Comparison of ENCODE assay signal across 28 mouse cellular contexts in genomic region chr17:43254261-43254660, GRCm38 (mm10). TPM values are rescaled to one million over a fixed set of nuclear protein-coding genes. Genes with fewer than 3 reads are reported as not detected.
DNase-seq lines count a peak whose midpoint lies in the region; ATAC-seq and TF ChIP-seq lines count a peak whose summit lies in the region.
"Had no signal": no experiment of that assay in that cellular context is flagged by ENCODE, and none has a peak within 500 bp of the region (broad histone marks: within the 10 kb centered on the region; RNA-seq: fewer than 3 reads in every experiment).

No protein-coding gene starts in this region.

- TF ChIP-seq EP300 in liver, postnatal 0 days (IDR thresholded peaks at IDR 0.05; ENCODE audit: low read depth): no peak

- peak; percentile 97 for DNase-seq in heart, adult 11 months
- no peak for DNase-seq in heart, postnatal 36 days
- DNase-seq in liver, postnatal 0 days: no peak
- no peak for DNase-seq in liver, embryonic 11.5 days (ENCODE audit: low spot score)
- DNase-seq in heart, postnatal 4 days: peak; percentile 45
- no peak for DNase-seq in midbrain, embryonic 10.5 days (ENCODE audit: low spot score)
- DNase-seq: adrenal gland, adult 8-10 months; cerebellum, adult 8-10 months; cerebellum, postnatal 36 days; embryo, embryonic 11 days; kidney, adult 9 months; liver; lung, postnatal 14 days; right cerebral cortex, adult 18-20 months had no signal

- no peak overlapping the region for H3K9ac ChIP-seq in liver, postnatal 0 days (replicated peaks)
- H3K9ac ChIP-seq in liver, embryonic 11.5 days (ENCODE audit: low read depth, low read length): no peak overlapping the region
- H3K9ac ChIP-seq in heart, embryonic 14.5 days (ENCODE audit: low read length): no peak overlapping the region
- H3K9ac ChIP-seq: embryonic facial prominence, embryonic 15.5 days; forebrain, embryonic 15.5 days; intestine, embryonic 15.5 days; midbrain, embryonic 12.5 days; neural tube, embryonic 15.5 days had no signal

- no peaks in the 10 kb centered on the region for H3K9me3 ChIP-seq in liver, postnatal 0 days (ENCODE audit: low read length)
- H3K9me3 ChIP-seq in liver, embryonic 11.5 days (ENCODE audit: control insufficient read depth, low read length): no peaks in the 10 kb centered on the region
- no peaks in the 10 kb centered on the region for H3K9me3 ChIP-seq in heart, embryonic 14.5 days (ENCODE audit: control insufficient read depth, low read length)
- no peaks in the 10 kb centered on the region for H3K9me3 ChIP-seq in midbrain, embryonic 10.5 days (replicated peaks)
- H3K9me3 ChIP-seq: embryonic facial prominence, embryonic 15.5 days; forebrain, embryonic 15.5 days; hindbrain, embryonic 10.5 days; intestine, embryonic 15.5 days; limb, embryonic 10.5 days; midbrain, embryonic 12.5 days; neural tube, embryonic 15.5 days had no signal

- no peaks in the 10 kb centered on the region for H3K27me3 ChIP-seq in liver, postnatal 0 days (ENCODE audit: insufficient read depth, low read length)
- H3K27me3 ChIP-seq in liver, embryonic 11.5 days (replicated peaks; ENCODE audit: control insufficient read depth, insufficient read depth, low read length): no peaks in the 10 kb centered on the region
- H3K27me3 ChIP-seq in heart, embryonic 14.5 days (ENCODE audit: control insufficient read depth, insufficient read depth, low read length): no peaks in the 10 kb centered on the region
- H3K27me3 ChIP-seq in midbrain, embryonic 10.5 days (ENCODE audit: low read depth, poor library complexity, severe bottlenecking): no peaks in the 10 kb centered on the region
- H3K27me3 ChIP-seq: embryonic facial prominence, embryonic 15.5 days; forebrain, embryonic 15.5 days; intestine, embryonic 15.5 days; midbrain, embryonic 12.5 days; neural tube, embryonic 15.5 days had no signal

- 0 out of 2 replicates have a peak overlapping the region, but pooled peaks have one; percentile 13 for H3K4me2 ChIP-seq in liver, postnatal 0 days (ENCODE audit: low read depth, low read length)
- H3K4me2 ChIP-seq in liver, embryonic 11.5 days: no peak overlapping the region
- 0 out of 2 replicates have a peak overlapping the region, but pooled peaks have one; percentile 13 for H3K4me2 ChIP-seq in heart, embryonic 14.5 days (ENCODE audit: low read length)
- H3K4me2 ChIP-seq: embryonic facial prominence, embryonic 15.5 days; forebrain, embryonic 15.5 days; intestine, embryonic 15.5 days; midbrain, embryonic 12.5 days; neural tube, embryonic 15.5 days had no signal

- H3K4me3 ChIP-seq in liver, postnatal 0 days (ENCODE audit: low read depth, low read length): no peak overlapping the region
- no peak overlapping the region for H3K4me3 ChIP-seq in liver, embryonic 11.5 days (ENCODE audit: low read depth, low read length)
- no peak overlapping the region for H3K4me3 ChIP-seq in heart, embryonic 14.5 days (ENCODE audit: control insufficient read depth in 1 of 2, insufficient read depth in 1 of 2, low read depth in 1 of 2, low read length in 2 of 2)
- no peak overlapping the region for H3K4me3 ChIP-seq in midbrain, embryonic 10.5 days
- H3K4me3 ChIP-seq: embryonic facial prominence, embryonic 15.5 days; forebrain, embryonic 15.5 days; hindbrain, embryonic 10.5 days; intestine, embryonic 15.5 days; layer of hippocampus, adult 2 months; limb, embryonic 10.5 days; midbrain, embryonic 12.5 days; neural tube, embryonic 15.5 days had no signal

- intact Hi-C loops in heart, postnatal 36 days (cut with DNase I): no loop called here

- peaks cover 13% of the 10 kb centered on the region for H3K4me1 ChIP-seq in liver, postnatal 0 days (ENCODE audit: insufficient read depth)
- no peaks in the 10 kb centered on the region for H3K4me1 ChIP-seq in liver, embryonic 11.5 days (replicated peaks; ENCODE audit: control insufficient read depth, insufficient read depth, low read length)
- H3K4me1 ChIP-seq in heart, embryonic 14.5 days (ENCODE audit: control insufficient read depth in 2 of 2, insufficient read depth in 2 of 2, low read length in 2 of 2): peaks cover 23 to 34% of the 10 kb centered on the region in 2 experiments
- H3K4me1 ChIP-seq in midbrain, embryonic 10.5 days: no peaks in the 10 kb centered on the region
- H3K4me1 ChIP-seq: hindbrain, embryonic 10.5 days had no signal

- no peaks in the 10 kb centered on the region for H3K36me3 ChIP-seq in liver, postnatal 0 days (replicated peaks; ENCODE audit: insufficient read depth, low read length)
- no peaks in the 10 kb centered on the region for H3K36me3 ChIP-seq in liver, embryonic 11.5 days (ENCODE audit: control insufficient read depth, insufficient read depth, low read length)
- no peaks in the 10 kb centered on the region for H3K36me3 ChIP-seq in heart, embryonic 14.5 days (ENCODE audit: control insufficient read depth, insufficient read depth, low read length)
- H3K36me3 ChIP-seq in midbrain, embryonic 10.5 days: no peaks in the 10 kb centered on the region
- H3K36me3 ChIP-seq: embryonic facial prominence, embryonic 15.5 days; forebrain, embryonic 15.5 days; hindbrain, embryonic 10.5 days; intestine, embryonic 15.5 days; limb, embryonic 10.5 days; midbrain, embryonic 12.5 days; neural tube, embryonic 15.5 days had no signal

- TF ChIP-seq CTCF in liver, postnatal 0 days (IDR thresholded peaks at IDR 0.05; ENCODE audit: low read depth): no peak

- no peak overlapping the region for H3K27ac ChIP-seq in liver, postnatal 0 days (ENCODE audit: low read depth)
- H3K27ac ChIP-seq in liver, embryonic 11.5 days (ENCODE audit: low read depth, low read length): no peak overlapping the region
- H3K27ac ChIP-seq in heart, embryonic 14.5 days (replicated peaks in 1 of 2; ENCODE audit: control insufficient read depth in 1 of 2, insufficient read depth in 1 of 2, low read depth in 2 of 2, low read length in 2 of 2): no peak overlapping the region
- no peak overlapping the region for H3K27ac ChIP-seq in midbrain, embryonic 10.5 days (replicated peaks)
- H3K27ac ChIP-seq: embryonic facial prominence, embryonic 15.5 days; forebrain, embryonic 15.5 days; hindbrain, embryonic 10.5 days; intestine, embryonic 15.5 days; layer of hippocampus, adult 2 months; limb, embryonic 10.5 days; midbrain, embryonic 12.5 days; neural tube, embryonic 15.5 days had no signal

- no peak for ATAC-seq in liver, postnatal 0 days
- no peak for ATAC-seq in liver, embryonic 11.5 days (replicated peaks; ENCODE audit: low FRiP score)
- no peak for ATAC-seq in heart, embryonic 14.5 days (ENCODE audit: insufficient number of reproducible peaks, insufficient read depth, low FRiP score, low read depth)
- ATAC-seq: forebrain, embryonic 15.5 days; hindbrain, embryonic 16.5 days; intestine, embryonic 15.5 days had no signal

- WGBS in liver, postnatal 0 days (ENCODE audit: insufficient replicate concordance): 42% methylated on average over 3 of the region's 3 CpGs
- WGBS in liver, embryonic 11.5 days: 60% methylated on average over 3 of the region's 3 CpGs
- 32% methylated on average over 3 of the region's 3 CpGs for WGBS in heart, embryonic 14.5 days
- WGBS in midbrain, embryonic 10.5 days: 75% methylated on average over 3 of the region's 3 CpGs

RNA-seq across cellular contexts. Expression of gene Adgrf1, which starts 15.9 kb away (rescaled TPM):
- total RNA-seq in heart, postnatal 36 days (2021): not detected
- polyA plus RNA-seq in liver, postnatal 0 days (2015; fragmentation: Nextera tagmentation; extraction: Ambion mirVana): 0.60 and 0.69 TPM in 2 replicates
- 0.04 and 0.08 TPM in 2 replicates for polyA plus RNA-seq in liver, embryonic 11.5 days (2014; fragmentation: Nextera tagmentation; extraction: Ambion mirVana)
- polyA plus RNA-seq in heart, embryonic 14.5 days (2014; fragmentation: Nextera tagmentation; extraction: Ambion mirVana): not detected in 2 replicates
- total RNA-seq in heart, postnatal 4 days (2021): not detected
- polyA plus RNA-seq in midbrain, embryonic 10.5 days (2016; fragmentation: Nextera tagmentation; extraction: Ambion mirVana): not detected in 2 replicates
- total RNA-seq: adrenal gland, adult 8-10 months; layer of hippocampus, adult 2 months; layer of hippocampus, postnatal 25 days; megakaryocyte progenitor cell, adult 5-6 weeks; MEL had no signal
- polyA plus RNA-seq: C2C12; forebrain, embryonic 15.5 days; hindbrain, embryonic 10.5 days; hindbrain, embryonic 16.5 days; limb, embryonic 10.5 days; midbrain, embryonic 12.5 days; neural tube, embryonic 15.5 days had no signal

Comparison
In these comparisons a context has a peak if more than half of its experiments do, and no peak if none do; other contexts are left out.
1. DNase-seq: peak in heart, adult 11 months (single experiment) and heart, postnatal 4 days (single experiment); none in heart, postnatal 36 days (0 of 2), liver, postnatal 0 days (single experiment), liver, embryonic 11.5 days (single experiment) and midbrain, embryonic 10.5 days (single experiment).